Mouse (Mus musculus) lung, adult 2 months (tissue): ENCODE data around the gene Sart3.

Experiments
- CTCF ChIP-seq: fragments of 200-500 bp; IDR thresholded peaks from 2 replicates; pipeline ENCODE4 v1.5.1; 2011; ENCODE audit warnings: mild to moderate bottlenecking, low read length, control low read depth; ENCODE audit not compliant: insufficient read depth
- POLR2A ChIP-seq: fragments of 200-500 bp; IDR thresholded peaks from 2 replicates; pipeline ENCODE4 v1.6.1; 2011; ENCODE audit warnings: low read depth, mild to moderate bottlenecking, control low read depth, low read length, borderline replicate concordance; ENCODE audit errors: extremely low read depth

- TF ChIP-seq POLR2A (no peak), CTCF (no peak)
Observed at GRCm38 (mm10) chr5:113781875-113782274, 9.6 kb upstream of the Sart3 start.
